Mouse (Mus musculus): ENCODE data around the gene Il6st. TPM values are rescaled to one million over a fixed set of nuclear protein-coding genes. Genes with fewer than 3 reads are reported as not detected.
A peak's percentile ranks its signal among the peaks of the same experiment; 100 is the strongest.

Il6st gene
- polyA plus RNA-seq, 1 experiment from 2014 or later, result 43.2 TPM

GRCm38 (mm10) chr13:112439105-112439818 is 24.6 kb upstream of the Il6st start:
- Histone ChIP-seq H3K4me1 (ENCODE audit: control insufficient read depth, insufficient read depth, low read length) (peaks cover 17% of the 10 kb centered on the region), H3K9me3 (ENCODE audit: control insufficient read depth, low read length) (no peaks in the 10 kb centered on the region), H3K27me3 (replicated peaks; ENCODE audit: control insufficient read depth, insufficient read depth, low read length) (no peaks in the 10 kb centered on the region), H3K36me3 (ENCODE audit: control insufficient read depth, insufficient read depth, low read length) (no peaks in the 10 kb centered on the region), H3K4me2 (ENCODE audit: low read depth, low read length) (peak overlapping the region; percentile 39), H3K27ac (replicated peaks; ENCODE audit: low read depth, low read length) (peak overlapping the region; percentile 12; the same call in 1 of the 2 replicates), H3K9ac (ENCODE audit: low read depth, low read length) (no peak overlapping the region), H3K4me3 (ENCODE audit: low read depth, low read length) (peak overlapping the region; percentile 2; the same call in 1 of the 2 replicates)
- DNase-seq (ENCODE audit: low spot score) (peak; percentile 58), ATAC-seq (ENCODE audit: low read depth) (peak; percentile 60; the same call in 1 of the 2 replicates)
- 33% methylated on average over 15 of the region's 15 CpGs for WGBS

- 17% methylated on average over 9 of the region's 9 CpGs for WGBS
- no peaks in the 10 kb centered on the region for H3K9me3 ChIP-seq (ENCODE audit: control insufficient read depth, low read length)
- ATAC-seq (ENCODE audit: low read depth), result peak; percentile 61
Measured at GRCm38 (mm10) chr13:112439917-112440361, 23.9 kb upstream of the Il6st start.

GRCm38 (mm10) chr13:112440668-112441067 is 23.2 kb upstream of the Il6st start:
- 70% methylated on average over 8 of the region's 8 CpGs for WGBS
- Histone ChIP-seq H3K27me3 (replicated peaks; ENCODE audit: control insufficient read depth, insufficient read depth, low read length) (no peaks in the 10 kb centered on the region), H3K36me3 (ENCODE audit: control insufficient read depth, insufficient read depth, low read length) (no peaks in the 10 kb centered on the region), H3K4me1 (ENCODE audit: control insufficient read depth, insufficient read depth, low read length) (peaks cover 15% of the 10 kb centered on the region), H3K9me3 (ENCODE audit: control insufficient read depth, low read length) (no peaks in the 10 kb centered on the region), H3K9ac (ENCODE audit: low read depth, low read length) (no peak overlapping the region), H3K27ac (replicated peaks; ENCODE audit: low read depth, low read length) (no peak overlapping the region), H3K4me3 (ENCODE audit: low read depth, low read length) (no peak overlapping the region), H3K4me2 (ENCODE audit: low read depth, low read length) (no peak overlapping the region)
- DNase-seq (ENCODE audit: low spot score) (no peak), ATAC-seq (ENCODE audit: low read depth) (no peak)

More at GRCm38 (mm10) chr13:112439917-112440361, 23.9 kb upstream of the Il6st start:
- Histone ChIP-seq H3K4me3 (ENCODE audit: low read depth, low read length) (peak overlapping the region; percentile 2; the same call in 1 of the 2 replicates), H3K36me3 (ENCODE audit: control insufficient read depth, insufficient read depth, low read length) (no peaks in the 10 kb centered on the region), H3K9ac (ENCODE audit: low read depth, low read length) (no peak overlapping the region), H3K27ac (replicated peaks; ENCODE audit: low read depth, low read length) (peak overlapping the region; percentile 12; the same call in 1 of the 2 replicates), H3K27me3 (replicated peaks; ENCODE audit: control insufficient read depth, insufficient read depth, low read length) (no peaks in the 10 kb centered on the region), H3K4me2 (ENCODE audit: low read depth, low read length) (peak overlapping the region; percentile 39), H3K4me1 (ENCODE audit: control insufficient read depth, insufficient read depth, low read length) (peaks cover 17% of the 10 kb centered on the region)
- DNase-seq (ENCODE audit: low spot score), result peak; percentile 86

- WGBS, result 83% methylated on average over 7 of the region's 7 CpGs
- peaks cover 14% of the 10 kb centered on the region for H3K4me1 ChIP-seq (ENCODE audit: control insufficient read depth, insufficient read depth, low read length)
- H3K9me3 ChIP-seq (ENCODE audit: control insufficient read depth, low read length), result no peaks in the 10 kb centered on the region
- ATAC-seq (ENCODE audit: low read depth) (no peak), DNase-seq (ENCODE audit: low spot score) (no peak)
- no peak overlapping the region for H3K27ac ChIP-seq (replicated peaks; ENCODE audit: low read depth, low read length)
- no peaks in the 10 kb centered on the region for H3K27me3 ChIP-seq (replicated peaks; ENCODE audit: control insufficient read depth, insufficient read depth, low read length)
- no peaks in the 10 kb centered on the region for H3K36me3 ChIP-seq (ENCODE audit: control insufficient read depth, insufficient read depth, low read length)
- no peak overlapping the region for H3K4me3 ChIP-seq (ENCODE audit: low read depth, low read length)
- no peak overlapping the region for H3K9ac ChIP-seq (ENCODE audit: low read depth, low read length)
- no peak overlapping the region for H3K4me2 ChIP-seq (ENCODE audit: low read depth, low read length)
Measured at GRCm38 (mm10) chr13:112442867-112443529, 20.9 kb upstream of the Il6st start.

- Histone ChIP-seq H3K27ac (replicated peaks; ENCODE audit: low read depth, low read length) (no peak overlapping the region; the same call in 1 of the 2 replicates), H3K9me3 (ENCODE audit: control insufficient read depth, low read length) (no peaks in the 10 kb centered on the region), H3K9ac (ENCODE audit: low read depth, low read length) (no peak overlapping the region), H3K4me1 (ENCODE audit: control insufficient read depth, insufficient read depth, low read length) (no peaks in the 10 kb centered on the region), H3K4me2 (ENCODE audit: low read depth, low read length) (no peak overlapping the region), H3K27me3 (replicated peaks; ENCODE audit: control insufficient read depth, insufficient read depth, low read length) (no peaks in the 10 kb centered on the region), H3K36me3 (ENCODE audit: control insufficient read depth, insufficient read depth, low read length) (no peaks in the 10 kb centered on the region), H3K4me3 (ENCODE audit: low read depth, low read length) (no peak overlapping the region)
- WGBS, result 76% methylated on average over 8 of the region's 8 CpGs
- ATAC-seq (ENCODE audit: low read depth) (no peak), DNase-seq (ENCODE audit: low spot score) (no peak)
Measured at GRCm38 (mm10) chr13:112447108-112447665, 16.7 kb upstream of the Il6st start.

- no peak overlapping the region for H3K4me2 ChIP-seq (ENCODE audit: low read depth, low read length)
- H3K4me3 ChIP-seq (ENCODE audit: low read depth, low read length), result no peak overlapping the region
- no peaks in the 10 kb centered on the region for H3K9me3 ChIP-seq (ENCODE audit: control insufficient read depth, low read length)
- no peak overlapping the region for H3K27ac ChIP-seq (replicated peaks; ENCODE audit: low read depth, low read length)
- no peak for DNase-seq (ENCODE audit: low spot score)
- H3K36me3 ChIP-seq (ENCODE audit: control insufficient read depth, insufficient read depth, low read length), result no peaks in the 10 kb centered on the region
- 78% methylated on average over 3 of the region's 3 CpGs for WGBS
- no peaks in the 10 kb centered on the region for H3K27me3 ChIP-seq (replicated peaks; ENCODE audit: control insufficient read depth, insufficient read depth, low read length)
- H3K4me1 ChIP-seq (ENCODE audit: control insufficient read depth, insufficient read depth, low read length), result no peaks in the 10 kb centered on the region
- ATAC-seq (ENCODE audit: low read depth), result no peak
- H3K9ac ChIP-seq (ENCODE audit: low read depth, low read length), result no peak overlapping the region
Measured at GRCm38 (mm10) chr13:112450210-112450609, 13.7 kb upstream of the Il6st start.

GRCm38 (mm10) chr13:112457366-112457765 is 6.5 kb upstream of the Il6st start:
- DNase-seq (ENCODE audit: low spot score), result peak; percentile 59
- Histone ChIP-seq H3K9me3 (ENCODE audit: control insufficient read depth, low read length) (no peaks in the 10 kb centered on the region), H3K4me3 (ENCODE audit: low read depth, low read length) (no peak overlapping the region), H3K27ac (replicated peaks; ENCODE audit: low read depth, low read length) (0 out of 2 replicates have a peak overlapping the region, but pooled peaks have one; percentile 10), H3K36me3 (ENCODE audit: control insufficient read depth, insufficient read depth, low read length) (no peaks in the 10 kb centered on the region), H3K27me3 (replicated peaks; ENCODE audit: control insufficient read depth, insufficient read depth, low read length) (no peaks in the 10 kb centered on the region), H3K4me2 (ENCODE audit: low read depth, low read length) (no peak overlapping the region), H3K9ac (ENCODE audit: low read depth, low read length) (no peak overlapping the region), H3K4me1 (ENCODE audit: control insufficient read depth, insufficient read depth, low read length) (no peaks in the 10 kb centered on the region)
- WGBS, result 54% methylated on average over 6 of the region's 6 CpGs
- no peak for ATAC-seq (ENCODE audit: low read depth)

GRCm38 (mm10) chr13:112458016-112458415 is 5.9 kb upstream of the Il6st start:
- no peak overlapping the region for H3K9ac ChIP-seq (ENCODE audit: low read depth, low read length)
- no peak overlapping the region for H3K4me3 ChIP-seq (ENCODE audit: low read depth, low read length)
- 72% methylated on average over 4 of the region's 4 CpGs for whole genome bisulfite sequencing
- ATAC-seq (ENCODE audit: low read depth), result no peak
- H3K27me3 ChIP-seq (replicated peaks; ENCODE audit: control insufficient read depth, insufficient read depth, low read length), result no peaks in the 10 kb centered on the region
- no peak overlapping the region for H3K4me2 ChIP-seq (ENCODE audit: low read depth, low read length)
- no peaks in the 10 kb centered on the region for H3K4me1 ChIP-seq (ENCODE audit: control insufficient read depth, insufficient read depth, low read length)
- no peak overlapping the region for H3K27ac ChIP-seq (replicated peaks; ENCODE audit: low read depth, low read length)
- no peaks in the 10 kb centered on the region for H3K9me3 ChIP-seq (ENCODE audit: control insufficient read depth, low read length)
- H3K36me3 ChIP-seq (ENCODE audit: control insufficient read depth, insufficient read depth, low read length), result no peaks in the 10 kb centered on the region
- no peak for DNase-seq (ENCODE audit: low spot score)

Measured in embryonic facial prominence, embryonic 14.5 days (tissue).